8 mouse cellular contexts compared by ENCODE assay signal in genomic region chr4:117872471-117872886, GRCm38 (mm10). TPM values are rescaled to one million over a fixed set of nuclear protein-coding genes. Genes with fewer than 3 reads are reported as not detected.
A peak's percentile ranks its signal among the peaks of the same experiment; 100 is the strongest.
DNase-seq lines count a peak whose midpoint lies in the region; ATAC-seq and TF ChIP-seq lines count a peak whose summit lies in the region.

Gene Ccdc24 (minus strand): TSS chr4:117872557.

- peaks cover 26% of the 10 kb centered on the region for H3K36me3 ChIP-seq in heart, embryonic 14.5 days (ENCODE audit: control insufficient read depth, insufficient read depth, low read length)
- H3K36me3 ChIP-seq in hindbrain, embryonic 13.5 days = peaks cover 52% of the 10 kb centered on the region
- no peaks in the 10 kb centered on the region for H3K36me3 ChIP-seq in liver, adult 2 months (ENCODE audit: control insufficient read depth, insufficient read depth, low read length)
- peaks cover 42% of the 10 kb centered on the region for H3K36me3 ChIP-seq in neural tube, embryonic 15.5 days

- no peak for TF ChIP-seq POLR2A in liver, adult 2 months (IDR thresholded peaks at IDR 0.05; ENCODE audit: extremely low read depth, insufficient read depth, low read length)

- TF ChIP-seq CTCF in liver, adult 2 months (IDR thresholded peaks at IDR 0.05; ENCODE audit: low read depth, low read length) = no peak

- H3K9ac ChIP-seq in heart, embryonic 14.5 days (ENCODE audit: low read length) = peak within 1 kb of the TSS; percentile 45
- peak within 1 kb of the TSS; percentile 43; the same call in 1 of the 2 replicates for H3K9ac ChIP-seq in hindbrain, embryonic 13.5 days
- H3K9ac ChIP-seq in liver, adult 2 months (ENCODE audit: low read depth, low read length) = no peak within 1 kb of the TSS
- peak within 1 kb of the TSS; percentile 3; the same call in 1 of the 2 replicates for H3K9ac ChIP-seq in neural tube, embryonic 15.5 days (replicated peaks)

- H3K27me3 ChIP-seq in heart, embryonic 14.5 days (ENCODE audit: control insufficient read depth, insufficient read depth, low read length) = peaks cover 9% of the 10 kb centered on the region; the same call in 1 of the 2 replicates
- no peaks in the 10 kb centered on the region for H3K27me3 ChIP-seq in hindbrain, embryonic 13.5 days
- H3K27me3 ChIP-seq in liver, adult 2 months (ENCODE audit: control insufficient read depth, insufficient read depth, low read length) = no peaks in the 10 kb centered on the region
- no peaks in the 10 kb centered on the region for H3K27me3 ChIP-seq in neural tube, embryonic 15.5 days (replicated peaks)

- peak within 1 kb of the TSS; percentile 66 for H3K4me2 ChIP-seq in heart, embryonic 14.5 days (ENCODE audit: low read length)
- peak within 1 kb of the TSS; percentile 36 for H3K4me2 ChIP-seq in hindbrain, embryonic 13.5 days
- H3K4me2 ChIP-seq in neural tube, embryonic 15.5 days = peak within 1 kb of the TSS; percentile 41

- H3K4me1 ChIP-seq in heart, embryonic 14.5 days (ENCODE audit: control insufficient read depth in 2 of 2, insufficient read depth in 2 of 2, low read length in 2 of 2) = peaks cover 9 to 14% of the 10 kb centered on the region in 2 experiments
- peaks cover 29% of the 10 kb centered on the region for H3K4me1 ChIP-seq in hindbrain, embryonic 13.5 days (replicated peaks)
- no peaks in the 10 kb centered on the region for H3K4me1 ChIP-seq in liver, adult 2 months (ENCODE audit: control insufficient read depth, insufficient read depth, low read length)
- peaks cover 20% of the 10 kb centered on the region for H3K4me1 ChIP-seq in neural tube, embryonic 15.5 days

- H3K79me2 ChIP-seq in liver, adult 2 months (ENCODE audit: control insufficient read depth, insufficient read depth, low read length) = no peaks in the 10 kb centered on the region

- no peak within 1 kb of the TSS for H3K27ac ChIP-seq in heart, embryonic 14.5 days (replicated peaks in 1 of 2; ENCODE audit: control insufficient read depth in 1 of 2, insufficient read depth in 1 of 2, low read depth in 2 of 2, low read length in 2 of 2)
- H3K27ac ChIP-seq in hindbrain, embryonic 13.5 days = no peak within 1 kb of the TSS
- no peak within 1 kb of the TSS for H3K27ac ChIP-seq in liver, adult 2 months (replicated peaks; ENCODE audit: insufficient read depth, low read depth, low read length)
- no peak within 1 kb of the TSS for H3K27ac ChIP-seq in neural tube, embryonic 15.5 days (replicated peaks)

- WGBS in heart, embryonic 14.5 days = 12% methylated on average over 14 of the region's 14 CpGs
- WGBS in hindbrain, embryonic 13.5 days = 4% methylated on average over 14 of the region's 14 CpGs
- WGBS in liver, adult 2 months = 10% methylated on average over 14 of the region's 14 CpGs
- 7% methylated on average over 14 of the region's 14 CpGs for WGBS in neural tube, embryonic 15.5 days

- H3K9me3 ChIP-seq in heart, embryonic 14.5 days (ENCODE audit: control insufficient read depth, low read length) = no peaks in the 10 kb centered on the region
- H3K9me3 ChIP-seq in hindbrain, embryonic 13.5 days = no peaks in the 10 kb centered on the region
- H3K9me3 ChIP-seq in neural tube, embryonic 15.5 days (replicated peaks) = no peaks in the 10 kb centered on the region

- no peak for DNase-seq in heart, adult 9 months (ENCODE audit: low spot score in 2 of 2)
- peak; percentile 35 for DNase-seq in liver, adult 2 months (ENCODE audit: extremely low read depth, low read depth, low spot score)
- no peak for DNase-seq in layer of hippocampus, adult 9-10 months (ENCODE audit: low spot score)
- no peak for DNase-seq in thymus, postnatal 25 days

- H3K4me3 ChIP-seq in heart, embryonic 14.5 days (ENCODE audit: control insufficient read depth in 1 of 2, insufficient read depth in 1 of 2, low read depth in 1 of 2, low read length in 2 of 2) = peak within 1 kb of the TSS; percentile 30 to 35
- H3K4me3 ChIP-seq in hindbrain, embryonic 13.5 days = no peak within 1 kb of the TSS
- no peak within 1 kb of the TSS for H3K4me3 ChIP-seq in liver, adult 2 months (ENCODE audit: insufficient read depth, low read depth, low read length)
- no peak within 1 kb of the TSS for H3K4me3 ChIP-seq in neural tube, embryonic 15.5 days (replicated peaks)

- peak; percentile 19; the same call in 1 of the 2 replicates for ATAC-seq in heart, embryonic 14.5 days (ENCODE audit: insufficient number of reproducible peaks, insufficient read depth, low FRiP score, low read depth)
- no peak for ATAC-seq in hindbrain, embryonic 13.5 days (ENCODE audit: low FRiP score)
- no peak for ATAC-seq in neural tube, embryonic 15.5 days (ENCODE audit: low FRiP score)
- no peak for ATAC-seq in monocyte, adult 5-6 weeks (replicated peaks; ENCODE audit: insufficient number of reproducible peaks, low FRiP score, low TSS enrichment, poor library complexity, severe bottlenecking)

RNA-seq across cellular contexts. Expression of gene Ccdc24, which starts in this region (rescaled TPM):
- polyA plus RNA-seq in heart, embryonic 14.5 days (2014; fragmentation: Nextera tagmentation; extraction: Ambion mirVana) = 0.49 and 0.70 TPM in 2 replicates
- 1.6 and 2.8 TPM in 2 replicates for polyA plus RNA-seq in hindbrain, embryonic 13.5 days (2015; fragmentation: Nextera tagmentation; extraction: Ambion mirVana)
- not detected in 2 replicates for total RNA-seq in liver, adult 2 months (2014; rRNA removed)
- polyA plus RNA-seq in liver, adult 2 months (2012; rRNA removed) = 0.51 and 0.54 TPM in 2 replicates
- 1.4 and 1.6 TPM in 2 replicates for polyA plus RNA-seq in neural tube, embryonic 15.5 days (2015; fragmentation: Nextera tagmentation; extraction: Ambion mirVana)
- total RNA-seq in monocyte, adult 5-6 weeks (2017) = not detected in 3 replicates

Comparison
In these comparisons a context has a peak if more than half of its experiments do, and no peak if none do; other contexts are left out.
1. Peak in ATAC-seq, H3K4me3 ChIP-seq, H3K9ac ChIP-seq and H3K4me2 ChIP-seq in heart, embryonic 14.5 days; RNA of the gene not detected or under 1 TPM.
2. Peak in DNase-seq in liver, adult 2 months; RNA of the gene not detected or under 1 TPM.